Mouse (Mus musculus): ENCODE data around the gene Ank.

The Ank gene

DNA sequence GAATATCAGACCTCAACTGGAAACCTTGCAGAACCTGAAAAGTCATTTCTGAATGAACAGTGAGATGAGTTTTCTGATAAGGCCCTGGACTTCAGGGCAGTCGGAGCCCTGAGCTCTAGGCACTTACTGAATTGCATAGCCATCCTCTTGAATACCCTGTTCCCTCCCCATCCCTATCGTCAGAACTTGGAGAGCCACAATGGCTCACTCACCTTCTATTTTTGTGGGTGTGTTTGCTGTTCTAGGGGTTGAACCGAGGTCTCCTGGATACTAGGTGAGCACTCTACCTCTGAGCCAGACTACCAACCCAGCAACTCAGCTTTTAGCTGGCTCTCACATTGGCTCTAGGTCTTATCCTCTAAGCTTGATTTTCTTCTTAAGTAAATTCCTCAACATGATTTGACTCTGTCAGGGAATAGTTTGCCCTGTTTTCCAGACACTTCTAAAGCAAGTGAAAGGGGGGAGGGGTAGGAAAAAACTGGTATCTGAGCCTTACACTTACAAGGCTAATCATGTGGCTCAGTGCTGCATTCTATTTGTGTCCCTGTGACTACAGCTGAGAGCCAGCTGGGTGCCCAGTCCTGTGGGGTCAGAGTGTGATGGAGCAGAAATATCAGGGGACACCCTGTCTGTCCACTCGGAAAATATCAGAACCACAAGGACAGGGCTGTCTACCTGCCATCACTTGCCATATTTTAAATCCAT lies 71.2 kb downstream of the Ank start:
- DNase-seq (ENCODE audit: low spot score in 2 of 2) = no peak

DNA sequence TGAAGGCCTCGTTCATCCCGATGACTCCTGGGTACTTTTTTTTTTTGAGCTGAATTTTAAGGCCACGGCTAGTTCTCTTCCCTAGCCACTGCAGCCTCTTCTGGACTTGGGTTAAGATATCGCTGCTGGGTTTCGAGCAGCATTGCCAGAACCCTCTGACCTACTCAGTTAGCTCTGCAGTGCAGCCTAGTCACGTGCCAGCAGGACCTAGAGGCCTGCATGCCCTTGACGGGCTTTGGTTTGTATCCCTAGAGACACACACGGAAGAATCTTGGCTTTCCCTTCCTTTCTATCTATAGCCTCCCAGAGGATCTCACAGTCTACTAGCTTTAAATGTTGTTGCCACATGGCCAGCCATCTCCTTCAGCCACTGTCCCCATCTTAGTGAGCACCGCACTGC lies 73.3 kb downstream of the Ank start:
- DNase-seq (ENCODE audit: low spot score in 2 of 2) = no peak

DNA sequence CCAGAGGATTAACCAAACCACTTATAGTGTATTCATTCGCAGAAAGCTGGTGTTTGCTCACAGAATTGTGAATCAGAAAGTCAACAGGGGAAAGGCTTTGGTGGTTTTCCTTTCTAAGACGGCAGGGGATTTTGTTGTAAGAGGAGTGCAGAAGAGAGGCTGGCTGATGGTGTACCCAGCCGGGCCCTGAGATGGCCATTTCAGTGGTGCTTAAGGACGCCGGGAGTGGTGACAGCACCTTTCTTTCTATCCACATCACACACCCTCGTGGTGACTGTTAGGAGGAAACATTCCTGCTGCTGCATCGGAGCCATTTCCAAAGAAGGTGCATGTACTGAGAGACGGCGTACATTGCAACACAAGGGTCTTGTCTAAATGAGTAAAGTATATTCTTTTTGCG lies 78.7 kb downstream of the Ank start:
- DNase-seq (ENCODE audit: low spot score in 2 of 2) = no peak

DNA sequence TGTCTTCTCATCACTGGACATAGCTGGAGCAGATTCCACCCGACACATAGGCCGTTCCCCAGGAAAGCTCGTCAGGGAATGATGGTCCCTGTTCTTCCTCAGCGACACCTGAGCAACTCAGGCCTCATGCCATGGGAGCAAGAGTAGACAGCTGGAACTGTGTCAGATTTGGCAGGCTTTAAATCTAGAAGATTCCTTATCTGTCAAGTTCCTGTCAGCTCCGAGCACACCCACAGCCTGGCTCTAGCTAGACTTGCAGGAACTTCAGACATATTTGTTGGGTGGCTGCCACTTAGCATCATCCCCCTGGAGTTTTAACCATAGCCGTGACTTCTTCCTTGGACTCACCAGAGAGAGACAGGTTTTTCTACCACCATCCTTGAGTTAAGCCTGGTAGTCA lies 81.6 kb downstream of the Ank start:
- no peak for DNase-seq (ENCODE audit: low spot score in 2 of 2)

DNA sequence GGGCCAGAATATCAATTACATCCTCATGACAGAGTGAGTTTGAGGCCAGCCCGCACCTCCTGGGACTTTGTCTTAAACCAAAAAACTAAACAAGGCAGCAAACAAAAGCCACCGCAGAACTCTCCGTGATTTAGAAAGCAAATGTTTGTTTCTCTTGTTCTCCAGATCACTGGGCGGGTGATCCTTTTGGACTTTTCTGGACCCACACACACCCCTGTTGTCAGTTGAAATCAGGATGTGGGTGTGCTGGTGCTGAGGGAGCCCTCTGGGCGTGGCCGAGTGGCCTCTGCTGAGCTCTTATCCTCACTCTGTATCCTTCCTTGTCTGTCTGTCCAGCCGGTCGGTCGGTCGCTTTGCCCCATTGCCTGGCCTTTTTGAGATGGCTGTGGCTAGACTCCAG lies 82.6 kb downstream of the Ank start:
- no peak for DNase-seq (ENCODE audit: low spot score in 2 of 2)

DNA sequence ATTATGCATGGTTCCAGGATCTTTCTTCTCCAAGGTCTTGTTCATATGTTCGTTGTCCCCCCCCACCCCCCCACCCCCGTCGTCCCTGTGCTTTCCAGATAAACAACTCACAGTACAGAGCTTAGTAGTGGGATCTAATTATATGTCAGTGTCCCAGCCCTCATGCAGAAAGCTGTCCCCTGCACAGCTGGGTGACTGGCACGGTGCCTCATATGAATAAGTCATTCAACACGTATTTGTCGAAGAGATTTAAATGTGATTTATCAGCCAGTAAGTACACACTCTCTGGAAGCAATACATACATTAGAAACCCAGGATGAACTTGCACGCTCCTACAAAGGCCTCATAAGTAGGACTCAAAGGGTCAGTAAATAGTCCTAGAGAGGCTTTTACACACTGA lies 83.4 kb downstream of the Ank start:
- DNase-seq (ENCODE audit: low spot score in 2 of 2) = no peak

DNA sequence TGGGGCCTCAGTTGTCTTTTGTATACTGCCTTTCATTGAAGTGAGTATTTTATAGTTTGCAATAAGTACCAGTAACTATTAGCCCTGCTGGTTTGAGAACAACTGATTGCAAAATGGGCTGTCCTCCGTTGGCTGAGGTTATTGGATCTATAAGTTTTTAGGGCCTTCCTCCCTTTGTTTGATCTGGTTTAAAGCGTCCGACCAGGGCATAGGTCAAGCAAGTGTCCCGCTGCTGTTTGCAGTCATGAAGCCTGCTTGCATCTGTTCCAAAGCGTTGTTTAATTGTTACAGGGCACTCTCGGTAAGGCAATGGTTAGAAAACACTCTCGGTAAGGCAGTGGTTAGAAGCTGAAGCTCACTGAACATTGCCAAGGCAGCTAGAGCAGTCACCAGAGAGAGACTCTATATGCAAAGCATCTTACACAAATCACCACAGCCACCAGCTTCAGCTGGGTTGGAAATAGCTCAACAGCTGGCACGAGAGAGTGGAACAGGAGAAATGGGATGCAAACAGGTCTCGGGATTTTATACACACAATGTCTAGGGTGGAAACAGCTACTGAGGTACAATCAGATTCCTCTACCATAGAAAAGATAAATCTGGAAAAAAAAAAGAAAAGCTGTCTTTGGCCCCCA lies 84.0 kb downstream of the Ank start:
- DNase-seq (ENCODE audit: low spot score in 2 of 2) = no peak

DNA sequence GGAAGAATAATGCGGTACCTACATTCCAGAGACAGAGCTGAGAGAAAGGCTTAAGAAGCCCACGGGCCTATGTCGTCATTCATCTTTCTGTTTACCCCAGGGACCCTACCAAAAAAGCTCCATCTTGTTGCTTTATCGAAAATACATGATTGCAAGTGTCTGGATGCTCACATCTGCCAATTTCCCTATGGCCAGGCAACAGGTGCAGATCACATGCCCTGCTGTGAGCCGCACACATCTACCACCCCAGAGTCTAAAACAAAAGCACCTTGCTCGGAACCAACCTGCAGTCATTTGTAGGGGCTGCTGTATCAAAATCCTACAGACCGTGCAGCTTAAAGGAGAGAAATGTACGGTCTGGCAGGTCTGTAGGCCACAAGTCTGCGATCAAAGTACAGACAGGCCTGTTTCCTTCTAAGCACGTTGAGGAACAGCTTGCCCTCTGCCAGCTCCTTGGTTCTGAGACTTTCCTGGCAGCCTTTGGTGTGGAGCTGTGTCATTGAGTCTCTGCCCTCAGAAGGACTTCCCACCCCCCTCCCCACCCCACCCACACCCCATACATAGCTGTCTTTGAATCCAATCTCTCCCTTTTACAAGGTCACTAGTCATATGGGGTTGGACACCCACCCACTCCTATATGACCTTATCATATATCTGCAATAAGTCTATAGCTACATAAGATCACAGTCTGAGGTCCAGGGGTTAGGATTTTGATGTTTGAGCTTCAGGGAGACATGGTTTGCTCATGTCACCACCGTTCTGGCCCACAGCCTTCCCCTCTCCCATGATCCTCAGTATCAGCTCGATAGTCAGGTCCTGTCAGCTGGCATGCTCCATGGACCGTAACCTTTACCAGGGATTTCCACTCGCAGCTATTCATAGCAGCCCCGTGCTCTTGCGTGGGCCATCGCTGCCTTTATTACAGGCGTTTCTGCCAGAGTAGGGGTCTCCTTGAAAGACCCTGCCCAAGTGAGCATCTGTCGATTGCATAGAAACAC lies 84.9 kb downstream of the Ank start:
- DNase-seq (ENCODE audit: low spot score in 2 of 2) = no peak

DNA sequence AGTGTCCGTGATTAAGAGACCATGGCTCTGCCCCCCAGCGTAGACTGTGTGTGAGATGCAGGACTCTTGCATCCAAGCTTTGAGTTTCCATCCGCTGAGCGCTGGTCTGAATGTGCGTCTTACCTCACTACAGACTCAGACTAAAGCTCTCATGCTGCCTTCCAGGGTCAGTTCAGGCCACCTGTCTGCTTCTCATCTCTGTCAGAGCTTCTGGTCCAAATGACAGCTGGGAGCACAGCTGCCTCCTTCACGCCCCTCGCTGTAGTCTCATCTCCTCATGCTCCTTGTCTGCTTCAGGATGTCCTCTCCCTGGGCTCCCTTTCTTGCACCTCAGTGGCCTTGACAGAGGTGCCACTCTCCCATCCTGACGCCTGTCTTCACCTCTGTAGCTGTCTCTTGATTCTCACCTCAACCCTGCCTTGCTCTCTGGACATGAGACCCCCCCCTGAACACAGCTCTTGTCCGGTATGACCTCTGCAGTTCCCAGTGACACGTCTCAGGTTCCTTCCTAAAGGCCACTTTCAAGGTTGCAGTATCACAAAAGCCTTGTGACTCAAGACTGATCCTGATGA lies 85.7 kb downstream of the Ank start:
- DNase-seq (ENCODE audit: low spot score in 2 of 2) = no peak

DNA sequence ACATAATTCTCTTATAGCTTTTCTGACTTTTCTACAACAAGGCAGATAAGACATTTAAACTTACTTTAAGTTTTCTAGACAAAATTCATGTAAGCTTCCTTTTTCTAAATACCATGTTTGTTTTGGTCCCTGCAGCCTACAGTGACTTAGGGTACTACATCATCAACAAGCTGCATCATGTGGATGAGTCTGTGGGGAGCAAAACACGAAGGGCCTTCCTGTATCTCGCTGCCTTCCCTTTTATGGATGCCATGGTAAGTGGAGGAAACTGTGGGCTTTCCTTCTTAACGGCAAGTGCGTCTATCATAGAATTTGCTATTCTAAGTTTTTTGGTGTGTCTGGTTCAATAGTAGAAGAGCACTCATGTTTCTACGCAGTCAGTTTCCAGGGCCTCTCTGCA lies 87.1 kb downstream of the Ank start:
- no peak for DNase-seq (ENCODE audit: low spot score in 2 of 2)

DNA sequence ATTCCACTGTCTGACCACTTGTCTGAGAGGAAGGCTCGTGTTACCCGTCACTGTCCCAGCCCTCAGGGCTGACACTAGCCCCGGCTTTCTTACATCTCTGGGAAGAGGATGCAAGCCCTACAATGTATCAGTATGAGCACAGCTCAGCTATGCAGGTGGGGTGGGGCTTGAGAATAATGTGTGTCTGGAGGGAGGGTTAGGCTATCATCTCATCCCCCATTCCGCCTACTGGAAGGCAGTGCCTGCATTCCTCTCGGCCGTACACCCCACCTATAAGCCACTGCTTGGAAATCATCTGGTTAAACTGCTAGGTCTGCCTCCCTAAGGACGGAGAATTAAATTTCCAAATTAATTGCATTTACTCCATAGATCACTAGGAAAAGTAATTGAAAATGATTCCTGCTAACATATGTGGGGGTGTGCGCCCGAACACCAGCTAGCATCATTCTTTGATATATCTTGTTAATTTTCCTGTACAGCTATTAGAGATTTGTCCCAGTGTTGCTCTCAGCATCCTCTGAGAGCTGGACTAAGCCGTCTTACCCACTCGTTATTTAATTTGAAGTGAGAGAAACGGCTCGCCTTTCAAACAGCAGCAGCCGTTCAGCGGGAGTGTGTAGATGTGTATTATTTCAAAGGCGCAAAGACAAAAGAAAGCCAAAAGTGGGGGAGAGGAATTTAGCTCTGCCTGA lies 92.1 kb downstream of the Ank start:
- DNase-seq (ENCODE audit: low spot score in 2 of 2) = no peak

DNA sequence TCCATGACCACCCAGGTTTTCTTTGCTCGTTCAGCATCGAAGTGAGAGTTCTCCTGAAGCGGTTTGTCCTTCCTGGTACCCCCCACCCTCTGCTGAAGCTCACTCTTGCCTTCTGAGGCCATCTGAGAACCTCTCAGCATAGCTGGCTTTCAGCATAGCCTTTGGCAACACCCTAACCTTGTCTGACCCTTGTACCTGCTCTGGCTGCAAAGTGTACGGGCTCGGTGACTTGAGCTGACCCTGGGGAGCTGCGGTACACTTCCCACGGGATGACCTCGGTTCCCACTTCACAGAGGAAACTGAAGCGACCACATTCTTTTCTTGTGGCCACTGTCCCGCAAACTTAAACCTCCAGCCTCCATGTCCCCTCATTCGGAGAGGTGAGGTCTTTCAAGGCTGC lies 93.8 kb downstream of the Ank start:
- no peak for DNase-seq (ENCODE audit: low spot score in 2 of 2)

DNA sequence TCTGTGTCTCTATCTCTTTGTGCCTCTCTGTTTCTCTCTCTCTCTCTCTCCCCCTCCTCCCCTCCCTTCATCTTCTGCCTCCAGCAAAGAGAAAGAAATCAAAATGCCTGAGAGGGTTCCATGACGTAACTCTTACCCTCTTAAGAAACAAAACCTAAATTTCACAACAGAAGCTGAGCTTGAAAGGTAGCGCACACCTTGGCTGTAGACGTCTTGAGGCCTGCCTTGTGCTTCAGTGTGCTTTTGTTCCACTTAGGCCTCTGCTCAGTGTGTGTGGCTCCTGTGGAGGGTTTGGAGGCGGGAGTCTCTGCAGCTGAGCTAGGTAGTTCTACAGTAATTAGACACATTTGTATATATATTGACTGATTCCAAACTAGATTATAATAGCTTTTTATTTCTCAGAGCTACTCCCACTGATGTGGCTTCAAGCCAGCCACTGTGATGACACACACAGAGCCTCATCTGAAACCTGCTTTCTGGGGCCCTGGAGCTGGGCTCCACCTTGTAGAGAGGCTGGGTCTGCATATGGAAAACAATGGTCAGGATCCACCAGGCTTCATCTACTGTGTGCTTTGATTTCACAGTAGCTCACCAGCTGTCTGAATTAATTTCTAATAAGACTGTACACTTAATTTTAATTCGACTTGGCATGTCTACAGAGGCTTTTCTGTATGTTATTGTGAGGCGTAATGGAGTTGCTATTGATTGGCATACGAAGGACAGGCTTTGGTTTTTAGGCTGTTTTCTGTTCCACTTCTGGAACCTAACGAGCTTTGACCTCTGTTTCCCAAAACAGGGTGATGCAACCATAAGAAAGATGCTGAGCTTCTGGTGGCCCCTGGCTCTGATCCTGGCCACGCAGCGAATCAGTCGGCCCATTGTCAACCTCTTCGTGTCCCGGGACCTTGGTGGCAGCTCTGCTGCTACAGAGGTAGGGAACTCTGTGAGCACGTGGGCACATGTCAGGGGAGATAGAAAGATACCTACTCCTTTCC lies 97.9 kb downstream of the Ank start:
- peak; percentile 64 to 86 for DNase-seq (ENCODE audit: low spot score in 2 of 2)

DNA sequence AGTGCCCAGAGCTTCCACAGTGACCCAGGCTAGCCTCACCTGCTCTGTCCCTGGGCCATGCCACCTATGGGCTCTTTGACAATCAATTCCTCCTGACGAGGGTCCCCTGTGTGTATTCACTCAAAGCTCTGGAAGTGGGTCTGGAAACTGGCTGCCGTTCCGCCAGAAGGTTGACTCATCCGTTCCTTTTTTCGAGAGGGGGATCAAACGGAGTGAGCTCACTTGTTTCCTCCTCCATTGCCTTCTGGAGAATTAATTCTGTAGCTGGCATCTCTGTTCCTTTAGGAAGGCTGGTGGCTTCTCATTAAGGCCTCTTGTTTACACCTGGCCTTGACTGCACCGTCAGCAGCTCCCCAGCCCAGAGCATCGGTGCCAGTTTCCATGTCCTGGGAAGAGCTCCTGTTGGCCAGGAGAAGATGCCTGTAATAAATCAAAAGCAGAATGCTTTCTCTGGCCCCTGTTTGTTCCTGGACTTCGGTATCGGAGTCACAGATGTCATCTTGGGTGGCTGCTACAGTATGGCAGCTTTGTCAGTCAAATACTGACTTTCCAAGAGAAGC lies 99.2 kb downstream of the Ank start:
- DNase-seq (ENCODE audit: low spot score in 2 of 2) = peak; percentile 61 to 66

DNA sequence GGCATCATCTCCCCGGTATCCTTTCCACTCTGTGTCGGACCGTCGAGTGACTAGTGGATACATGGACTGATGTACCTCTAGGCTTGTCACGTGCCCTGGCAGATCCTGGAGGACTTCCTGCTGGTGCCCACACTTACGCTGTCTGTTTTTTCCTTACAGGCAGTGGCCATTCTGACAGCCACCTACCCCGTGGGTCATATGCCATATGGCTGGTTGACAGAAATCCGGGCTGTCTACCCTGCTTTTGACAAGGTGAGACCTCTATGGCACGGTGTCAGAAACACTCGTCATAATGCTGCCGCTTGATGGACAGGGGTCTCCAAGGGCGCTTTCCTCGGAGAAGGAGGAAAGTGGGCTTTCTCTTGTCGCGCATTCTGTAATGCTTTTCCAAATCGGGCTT lies 100.9 kb downstream of the Ank start:
- no peak for DNase-seq (ENCODE audit: low spot score in 2 of 2)

DNA sequence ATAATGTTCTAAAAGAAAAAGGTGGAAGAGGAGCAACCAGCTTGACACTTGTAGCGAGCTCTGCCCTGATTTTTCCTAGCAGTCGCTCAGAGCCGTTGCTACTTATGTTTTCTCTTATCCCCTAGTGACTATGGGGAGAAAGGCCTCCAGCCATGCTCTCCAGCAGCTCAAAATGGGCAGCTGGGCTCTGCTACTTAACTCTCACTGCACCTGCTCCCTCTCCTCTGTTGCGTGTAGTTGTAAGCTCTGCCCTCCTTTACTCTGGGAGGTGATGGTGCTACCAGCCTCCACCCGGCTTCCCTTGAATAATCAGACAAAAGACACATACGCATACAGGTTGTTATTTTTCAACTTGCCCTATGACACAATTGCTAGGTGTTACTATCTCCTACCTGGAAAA lies 101.9 kb downstream of the Ank start:
- DNase-seq (ENCODE audit: low spot score in 2 of 2) = no peak

DNA sequence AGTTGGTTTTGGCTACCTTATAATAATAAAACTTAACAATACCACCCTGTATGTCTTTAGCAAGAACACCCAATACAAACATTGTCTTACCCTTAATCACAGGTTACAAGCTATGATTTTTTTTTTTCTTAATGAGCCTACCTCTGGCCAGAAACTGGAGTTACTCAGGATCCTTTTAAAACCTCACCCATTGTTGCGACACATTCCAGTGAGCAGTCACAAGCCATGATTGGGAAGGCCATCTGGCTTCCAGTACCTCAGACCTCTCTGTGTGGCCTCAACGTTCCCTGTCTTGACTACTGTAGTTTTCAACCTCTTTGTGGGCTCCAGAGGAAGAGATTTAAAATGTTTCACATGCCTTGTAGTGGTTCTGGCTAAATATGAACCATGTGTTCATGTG lies 103.4 kb downstream of the Ank start:
- no peak for DNase-seq (ENCODE audit: low spot score in 2 of 2)

DNA sequence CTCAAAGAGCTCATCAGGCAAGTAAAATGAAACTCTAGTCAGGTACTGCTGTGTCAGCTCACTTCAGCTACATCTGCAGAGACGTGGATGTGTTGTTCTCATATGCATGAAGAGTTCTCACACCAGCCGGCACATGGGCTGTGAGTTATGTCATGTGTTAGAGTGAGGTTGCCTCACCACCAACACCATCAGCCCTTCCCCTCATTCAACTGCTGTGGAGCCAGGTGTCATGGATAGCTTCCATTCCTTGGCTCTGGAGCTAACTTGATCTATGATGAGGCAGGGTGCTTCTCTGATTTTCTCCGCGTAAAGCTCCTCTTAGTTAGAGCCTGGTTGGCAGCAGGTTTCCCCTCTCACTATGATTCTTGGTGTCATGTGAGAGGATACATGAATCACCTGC lies 103.9 kb downstream of the Ank start:
- no peak for DNase-seq (ENCODE audit: low spot score in 2 of 2)

DNA sequence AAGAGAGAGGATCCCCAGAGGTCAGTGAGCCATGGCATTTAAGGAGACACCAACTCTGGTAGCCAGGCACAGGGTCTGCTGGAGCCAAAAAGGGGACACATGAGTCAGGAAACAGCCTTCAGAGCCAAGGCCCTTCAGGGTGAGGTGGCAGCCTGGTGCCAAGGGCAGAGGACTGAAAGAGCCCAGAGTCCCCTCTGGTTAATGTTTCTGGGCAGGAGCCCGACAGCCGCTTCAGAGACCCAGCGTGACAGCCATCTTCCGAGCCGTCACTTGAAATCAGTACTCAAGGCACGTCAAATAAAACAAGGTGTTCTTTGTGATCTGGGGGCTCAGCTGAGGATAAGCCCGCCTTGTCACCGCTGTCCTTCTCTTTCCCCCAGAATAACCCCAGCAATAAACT lies 104.7 kb downstream of the Ank start:
- no peak for DNase-seq (ENCODE audit: low spot score in 2 of 2)

Data from right cerebral cortex, adult 2 months (tissue).